Mouse (Mus musculus) limb, embryonic 14.5 days (tissue): Measurements from ENCODE around the gene Tpi1. TPM values are rescaled to one million over a fixed set of nuclear protein-coding genes. Genes with fewer than 3 reads are reported as not detected.
A peak's percentile ranks its signal among the peaks of the same experiment; 100 is the strongest.

Source experiments
- ATAC-seq: fragments of 200-750 bp; cut with Nextera tagmentation; 2 replicates; pipeline ENCODE4 v1.8.0; 2017; ENCODE audit warnings: low read depth, moderate number of reproducible peaks, moderate TSS enrichment; ENCODE audit not compliant: low FRiP score
- DNase-seq: peaks from one replicate; pipeline ENCODE4 v3.0.0-alpha.2; 2015; ENCODE audit warnings: low spot score
- H3K27ac ChIP-seq: fragments of 300-500 bp; sonication (generic); replicated peaks from 2 replicates; pipeline ENCODE4 v1.5.1; 2014; ENCODE audit warnings: low read depth, mild to moderate bottlenecking, low read length, moderate library complexity, mixed read lengths
- H3K27me3 ChIP-seq: fragments of 300-500 bp; sonication (generic); 2 replicates; pipeline ENCODE4 v1.6.1; 2014; ENCODE audit warnings: low read length, mixed read lengths; ENCODE audit not compliant: control insufficient read depth, insufficient read depth
- H3K36me3 ChIP-seq: fragments of 300-500 bp; sonication (generic); 2 replicates; pipeline ENCODE4 v1.6.1; 2014; ENCODE audit warnings: mild to moderate bottlenecking, low read length, moderate library complexity, mixed read lengths; ENCODE audit not compliant: control insufficient read depth, insufficient read depth
- H3K4me1 ChIP-seq: fragments of 300-500 bp; sonication (generic); 2 replicates; pipeline ENCODE4 v1.6.1; 2014; ENCODE audit warnings: antibody characterized with exemption, low read length, mixed read lengths; ENCODE audit not compliant: control insufficient read depth, insufficient read depth
- H3K4me2 ChIP-seq: fragments of 300-500 bp; sonication (generic); replicated peaks from 2 replicates; pipeline ENCODE4 v1.6.1; 2014; ENCODE audit warnings: low read depth, mild to moderate bottlenecking, low read length, moderate library complexity; ENCODE audit not compliant: severe bottlenecking
- H3K4me3 ChIP-seq: fragments of 300-500 bp; sonication (generic); replicated peaks from 2 replicates; pipeline ENCODE4 v1.5.1; 2014; ENCODE audit warnings: low read length
- H3K9ac ChIP-seq: fragments of 300-500 bp; sonication (generic); 2 replicates; pipeline ENCODE4 v1.6.1; 2014; ENCODE audit warnings: mild to moderate bottlenecking, low read depth, low read length, moderate library complexity; ENCODE audit not compliant: severe bottlenecking
- H3K9me3 ChIP-seq: fragments of 300-500 bp; sonication (generic); 2 replicates; pipeline ENCODE4 v1.6.1; 2016; ENCODE audit warnings: low read length; ENCODE audit not compliant: control insufficient read depth
- POLR2A ChIP-seq: fragments of 200-500 bp; IDR thresholded peaks from 2 replicates; pipeline ENCODE4 v1.8.0; 2012; ENCODE audit warnings: inconsistent platforms, mild to moderate bottlenecking, moderate library complexity, borderline replicate concordance; ENCODE audit not compliant: insufficient read depth, insufficient read length; ENCODE audit errors: extremely low read depth
- WGBS: fragments of 180-500 bp; shearing (Covaris S2); extraction: QIAGEN DNeasy Blood & Tissue Kit; methylation state at CpG from one replicate; pipeline ENCODE4 v1.1.7; 2014; 5-methylcytosine and 5-hydroxymethylcytosine counted together
- polyA plus RNA-seq, 2 experiments: library from polyadenylated mRNA; depleted of rRNA in 1 of 2; stranded (reverse) in 1 of 2; unstranded in 1 of 2; fragments of >200 nt; fragmentation: Nextera tagmentation in 1 of 2; extraction: Ambion mirVana in 1 of 2; gene quantifications; 2 replicates each; pipeline versions ENCODE4 v1.2.1 to v1.2.3; 2012 to 2014

Gene Tpi1
- polyA plus RNA-seq, 2 experiments, result 744 to 825 TPM

- no peaks in the 10 kb centered on the region for H3K9me3 ChIP-seq
- H3K4me3 ChIP-seq, result peak overlapping the region; percentile 32
- H3K27ac ChIP-seq, result no peak overlapping the region
- no peaks in the 10 kb centered on the region for H3K36me3 ChIP-seq
- H3K27me3 ChIP-seq, result no peaks in the 10 kb centered on the region
- DNase-seq (no peak), ATAC-seq (no peak)
- 5% methylated on average over 10 of the region's 10 CpGs for WGBS
- H3K4me1 ChIP-seq, result peaks cover 15% of the 10 kb centered on the region
- H3K4me2 ChIP-seq, result peak overlapping the region; percentile 51
- 0 out of 2 replicates have a peak overlapping the region, but pooled peaks have one; percentile 36 for H3K9ac ChIP-seq
- no peak for TF ChIP-seq POLR2A
Measured at GRCm38 (mm10) chr6:124779984-124780416, 34.1 kb downstream of the Tpi1 start.

- no peaks in the 10 kb centered on the region for H3K27me3 ChIP-seq
- peak; percentile 70; the same call in 1 of the 2 replicates for ATAC-seq
- no peaks in the 10 kb centered on the region for H3K36me3 ChIP-seq
- TF ChIP-seq POLR2A, result no peak
- no peak within 1 kb of the TSS for H3K27ac ChIP-seq
- H3K4me3 ChIP-seq, result peak within 1 kb of the TSS; percentile 32
- DNase-seq, result peak; percentile 76
- 2% methylated on average over 23 of the region's 23 CpGs for WGBS
- peak within 1 kb of the TSS; percentile 51 for H3K4me2 ChIP-seq
- H3K9ac ChIP-seq, result 0 out of 2 replicates have a peak within 1 kb of the TSS, but pooled peaks have one; percentile 36
- H3K4me1 ChIP-seq, result peaks cover 15% of the 10 kb centered on the region
- no peaks in the 10 kb centered on the region for H3K9me3 ChIP-seq
Measured at GRCm38 (mm10) chr6:124779222-124779983, 34.7 kb downstream of the Tpi1 start, which contains the start of gene Lrrc23. Gene Lrrc23, minus strand, starts transcription at chr6:124779727.

- Histone ChIP-seq H3K27ac (no peak overlapping the region), H3K4me1 (peaks cover 12% of the 10 kb centered on the region; the same call in 1 of the 2 replicates), H3K9me3 (no peaks in the 10 kb centered on the region), H3K9ac (no peak overlapping the region), H3K27me3 (peaks cover 8% of the 10 kb centered on the region; the same call in 1 of the 2 replicates), H3K4me2 (no peak overlapping the region), H3K4me3 (no peak overlapping the region), H3K36me3 (no peaks in the 10 kb centered on the region)
- no peak for TF ChIP-seq POLR2A
- DNase-seq, result no peak
- WGBS, result 86% methylated on average over 15 of the region's 15 CpGs
- ATAC-seq, result no peak
Measured at GRCm38 (mm10) chr6:124770511-124770910, 43.6 kb downstream of the Tpi1 start.

- H3K4me3 ChIP-seq, result peak overlapping the region; percentile 57
- no peak for DNase-seq
- H3K36me3 ChIP-seq, result no peaks in the 10 kb centered on the region
- peak overlapping the region; percentile 68; the same call in 1 of the 2 replicates for H3K9ac ChIP-seq
- WGBS, result 67% methylated on average over 7 of the region's 7 CpGs
- H3K4me2 ChIP-seq, result peak overlapping the region; percentile 91
- H3K4me1 ChIP-seq, result peaks cover 12% of the 10 kb centered on the region; the same call in 1 of the 2 replicates
- H3K9me3 ChIP-seq, result no peaks in the 10 kb centered on the region
- no peak for TF ChIP-seq POLR2A
- ATAC-seq, result no peak
- no peak overlapping the region for H3K27ac ChIP-seq
- peaks cover 8% of the 10 kb centered on the region; the same call in 1 of the 2 replicates for H3K27me3 ChIP-seq
Measured at GRCm38 (mm10) chr6:124770013-124770412, 44.1 kb downstream of the Tpi1 start.

- peaks cover 12% of the 10 kb centered on the region; the same call in 1 of the 2 replicates for H3K4me1 ChIP-seq
- H3K9ac ChIP-seq, result peak within 1 kb of the TSS; percentile 68
- H3K9me3 ChIP-seq, result no peaks in the 10 kb centered on the region
- H3K36me3 ChIP-seq, result no peaks in the 10 kb centered on the region
- DNase-seq (peak; percentile 44), ATAC-seq (peak; percentile 81)
- no peak within 1 kb of the TSS for H3K27ac ChIP-seq
- peak within 1 kb of the TSS; percentile 91 for H3K4me2 ChIP-seq
- peak within 1 kb of the TSS; percentile 57 for H3K4me3 ChIP-seq
- 4% methylated on average over 41 of the region's 54 CpGs for WGBS
- no peak for TF ChIP-seq POLR2A
- H3K27me3 ChIP-seq, result peaks cover 8% of the 10 kb centered on the region; the same call in 1 of the 2 replicates
Measured at GRCm38 (mm10) chr6:124769101-124769765, 44.9 kb downstream of the Tpi1 start, which contains the start of gene Eno2. Gene Eno2, minus strand, starts transcription at chr6:124769673.
